Mouse (Mus musculus): ENCODE results near the gene Myom3.
"Not testable (repeated sequence)": the region's sequence is repeated elsewhere in the genome, so short reads cannot be mapped to it uniquely, and the experiment has no call there.

Gene Myom3

GRCm38 (mm10) chr4:135759356-135759976 lies at the start of gene Myom3:
Gene Myom3, plus strand, starts transcription at chr4:135759715.
- no peak for DNase-seq

- DNase-seq, result no peak
These were observed 49.1 kb upstream of the Myom3 start for GRCm38 (mm10) chr4:135710392-135710791.

GRCm38 (mm10) chr4:135714776-135715175 lies 44.7 kb upstream of the Myom3 start:
- DNase-seq, result no peak

- DNase-seq, result not testable (repeated sequence)
These were observed 43.1 kb upstream of the Myom3 start for GRCm38 (mm10) chr4:135716438-135716837.

- DNase-seq, result no peak
These were observed 36.8 kb upstream of the Myom3 start for GRCm38 (mm10) chr4:135722540-135723290.

GRCm38 (mm10) chr4:135726416-135726815 lies 33.1 kb upstream of the Myom3 start:
- DNase-seq, result no peak

GRCm38 (mm10) chr4:135727817-135728216 lies 31.7 kb upstream of the Myom3 start, which contains the start of gene Il22ra1:
Gene Il22ra1, plus strand, starts transcription at chr4:135728172.
- DNase-seq, result no peak

GRCm38 (mm10) chr4:135730204-135730603 lies 29.3 kb upstream of the Myom3 start:
- DNase-seq, result no peak

- no peak for DNase-seq
These were observed 28.6 kb upstream of the Myom3 start for GRCm38 (mm10) chr4:135730951-135731350.

- no peak for DNase-seq
These were observed 25.6 kb upstream of the Myom3 start for GRCm38 (mm10) chr4:135733901-135734300.

GRCm38 (mm10) chr4:135736903-135737302 lies 22.6 kb upstream of the Myom3 start:
- no peak for DNase-seq

- no peak for DNase-seq
These were observed 21.3 kb upstream of the Myom3 start for GRCm38 (mm10) chr4:135738237-135738636.

- no peak for DNase-seq
These were observed 20.4 kb upstream of the Myom3 start for GRCm38 (mm10) chr4:135739148-135739547.

GRCm38 (mm10) chr4:135739672-135740071 lies 19.8 kb upstream of the Myom3 start:
- DNase-seq, result no peak

GRCm38 (mm10) chr4:135743520-135743919 lies 16.0 kb upstream of the Myom3 start:
- no peak for DNase-seq

GRCm38 (mm10) chr4:135744726-135745448 lies 14.6 kb upstream of the Myom3 start:
- no peak for DNase-seq

GRCm38 (mm10) chr4:135745613-135746012 lies 13.9 kb upstream of the Myom3 start:
- DNase-seq, result no peak

- DNase-seq, result no peak
These were observed 8.6 kb upstream of the Myom3 start for GRCm38 (mm10) chr4:135750896-135751295.

- no peak for DNase-seq
These were observed 7.3 kb upstream of the Myom3 start for GRCm38 (mm10) chr4:135752106-135752778.

GRCm38 (mm10) chr4:135752779-135753164 lies 6.7 kb upstream of the Myom3 start:
- no peak for DNase-seq

GRCm38 (mm10) chr4:135758331-135758730 lies 1.2 kb upstream of the Myom3 start:
- no peak for DNase-seq

- DNase-seq, result no peak
These were observed 690 bp upstream of the Myom3 start for GRCm38 (mm10) chr4:135758825-135759224.

GRCm38 (mm10) chr4:135761048-135761447 lies 1.5 kb downstream of the Myom3 start:
- no peak for DNase-seq
